Mouse (Mus musculus) midbrain, postnatal 0 days (tissue): ENCODE data around the gene Ispd. TPM values are rescaled to one million over a fixed set of nuclear protein-coding genes. Genes with fewer than 3 reads are reported as not detected.

Experiments used
- ATAC-seq: fragments of 200-750 bp; cut with Nextera tagmentation; 2 replicates; pipeline ENCODE4 v1.8.0; 2017; ENCODE audit warnings: moderate number of reproducible peaks, mild to moderate bottlenecking, moderate TSS enrichment, moderate library complexity; ENCODE audit not compliant: low FRiP score
- DNase-seq: peaks from one replicate; pipeline ENCODE4 v3.0.0-alpha.2; 2015; ENCODE audit warnings: low spot score
- H3K27ac ChIP-seq: fragments of 300-500 bp; sonication (generic); 2 replicates; pipeline ENCODE4 v1.5.1; 2014; ENCODE audit warnings: low read depth, mild to moderate bottlenecking, low read length, mixed read lengths
- H3K27me3 ChIP-seq: fragments of 300-500 bp; sonication (generic); 2 replicates; pipeline ENCODE4 v1.6.1; 2014; ENCODE audit warnings: low read length, control low read depth, mixed read lengths; ENCODE audit not compliant: insufficient read depth
- H3K36me3 ChIP-seq: fragments of 300-500 bp; sonication (generic); 2 replicates; pipeline ENCODE4 v1.6.1; 2014; ENCODE audit warnings: low read length, control low read depth, mixed read lengths; ENCODE audit not compliant: insufficient read depth
- H3K4me1 ChIP-seq: fragments of 300-500 bp; sonication (generic); 2 replicates; pipeline ENCODE4 v1.6.1; 2014; ENCODE audit warnings: mild to moderate bottlenecking, control low read depth, antibody characterized with exemption, low read length, mixed read lengths; ENCODE audit not compliant: insufficient read depth
- H3K4me2 ChIP-seq: fragments of 300-500 bp; sonication (generic); 2 replicates; pipeline ENCODE4 v1.6.1; 2014; ENCODE audit warnings: low read depth, mild to moderate bottlenecking, low read length, mixed read lengths; ENCODE audit not compliant: poor library complexity, severe bottlenecking
- H3K4me3 ChIP-seq: fragments of 300-500 bp; sonication (generic); 2 replicates; pipeline ENCODE4 v1.5.1; 2014; ENCODE audit warnings: low read depth, mild to moderate bottlenecking, low read length, moderate library complexity
- H3K9ac ChIP-seq: fragments of 300-500 bp; sonication (generic); replicated peaks from 2 replicates; pipeline ENCODE4 v1.6.1; 2014; ENCODE audit warnings: mild to moderate bottlenecking, low read length, moderate library complexity, mixed read lengths; ENCODE audit not compliant: poor library complexity, severe bottlenecking
- H3K9me3 ChIP-seq: fragments of 300-500 bp; sonication (generic); 2 replicates; pipeline ENCODE4 v1.6.1; 2016; ENCODE audit warnings: low read length, control low read depth
- CTCF ChIP-seq: IDR thresholded peaks from 2 replicates; pipeline ENCODE4 v1.5.1; 2016; ENCODE audit warnings: antibody characterized with exemption, mild to moderate bottlenecking
- WGBS: fragments of 180-500 bp; shearing (Covaris S2); extraction: QIAGEN DNeasy Blood & Tissue Kit; methylation state at CpG from one replicate; pipeline ENCODE4 v1.1.7; 2014; 5-methylcytosine and 5-hydroxymethylcytosine counted together
- polyA plus RNA-seq: library from polyadenylated mRNA; unstranded; fragments of >200 nt; fragmentation: Nextera tagmentation; extraction: Ambion mirVana; gene quantifications from 2 replicates; pipeline ENCODE4 v1.2.1, GENCODE M21; 2015
- total RNA-seq: library from RNA; depleted of rRNA; stranded (reverse); fragments of >200 nt; gene quantifications from 2 replicates; pipeline ENCODE4 v1.2.3, GENCODE M21; 2014

The Ispd gene
- total and polyA plus RNA-seq, 2 experiments from 2014 or later, result 9.3 to 11.9 TPM

DNA sequence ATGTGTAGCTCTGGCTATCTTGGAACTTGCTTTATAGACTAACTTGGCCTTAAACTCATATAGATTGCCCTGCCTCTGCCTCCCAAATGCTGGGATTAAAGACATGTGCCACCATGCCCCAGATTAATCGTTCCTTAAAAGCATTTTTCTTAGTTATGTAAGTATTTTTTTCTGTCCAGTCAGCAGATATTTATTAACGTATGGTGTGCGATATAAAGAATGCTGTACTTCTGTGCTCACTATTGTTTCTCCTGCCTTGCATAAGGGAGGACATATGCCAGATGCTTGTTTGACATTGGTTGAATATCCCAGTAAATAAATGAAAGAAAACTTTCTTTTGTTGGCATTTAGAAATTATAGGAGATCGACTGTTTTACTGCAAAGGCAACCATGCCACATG lies 5.7 kb downstream of the Ispd start:
- Histone ChIP-seq H3K36me3 (no peaks in the 10 kb centered on the region), H3K27me3 (no peaks in the 10 kb centered on the region), H3K27ac (no peak overlapping the region), H3K9me3 (no peaks in the 10 kb centered on the region), H3K4me1 (0 out of 2 replicates have a peak, but pooled peaks cover 4% of the 10 kb centered on the region), H3K9ac (no peak overlapping the region), H3K4me3 (no peak overlapping the region), H3K4me2 (no peak overlapping the region)
- ATAC-seq (no peak), DNase-seq (no peak)
- no peak for TF ChIP-seq CTCF
- 92% methylated on average over 4 of the region's 4 CpGs for WGBS

DNA sequence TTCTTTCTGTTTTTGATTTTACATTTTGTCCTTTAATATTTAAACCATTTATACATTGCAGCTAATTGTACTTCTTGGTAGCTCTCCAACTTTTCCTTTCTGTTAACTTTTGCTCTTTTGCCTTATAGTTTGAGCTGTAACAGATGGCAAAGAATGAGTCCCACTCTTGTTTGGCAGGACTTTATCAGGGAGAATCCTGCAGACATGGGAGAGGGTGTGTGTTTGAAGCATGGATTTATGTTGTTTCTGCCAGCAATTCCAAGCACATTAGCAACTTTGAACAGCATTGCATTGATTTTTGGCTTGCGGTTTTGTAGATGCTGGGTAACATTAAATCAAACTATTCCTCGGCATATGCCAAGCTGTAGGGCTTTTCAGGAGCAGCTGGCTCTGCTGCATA lies 13.9 kb downstream of the Ispd start:
- DNase-seq, result peak; percentile 16
- 90% methylated on average over 2 of the region's 2 CpGs for WGBS
- no peak overlapping the region for H3K27ac ChIP-seq
- ATAC-seq, result no peak
- no peaks in the 10 kb centered on the region for H3K4me1 ChIP-seq
- peaks cover 7% of the 10 kb centered on the region; the same call in 1 of the 2 replicates for H3K9me3 ChIP-seq
- H3K36me3 ChIP-seq, result no peaks in the 10 kb centered on the region
- H3K27me3 ChIP-seq, result no peaks in the 10 kb centered on the region
- TF ChIP-seq CTCF, result no peak
- no peak overlapping the region for H3K4me2 ChIP-seq
- no peak overlapping the region for H3K9ac ChIP-seq
- H3K4me3 ChIP-seq, result no peak overlapping the region

DNA sequence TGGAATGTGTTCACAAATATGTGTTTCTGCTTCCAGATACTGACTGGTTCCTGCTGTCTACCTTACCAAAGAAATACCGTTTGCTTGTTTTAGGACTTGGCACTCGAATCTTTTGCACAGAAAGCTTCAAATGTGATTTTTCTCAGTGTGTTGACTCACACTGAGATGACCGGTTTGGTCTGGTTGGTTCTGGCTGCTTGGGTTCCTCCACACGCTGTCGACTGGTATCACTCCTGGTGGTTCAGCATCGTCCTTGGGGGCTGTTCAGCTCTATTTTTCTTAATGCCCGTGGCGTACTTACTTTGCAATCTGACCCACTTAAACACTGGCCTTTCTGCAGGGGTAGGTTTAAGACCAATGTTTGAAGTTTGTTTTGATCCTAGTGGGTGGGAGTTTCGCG lies 42.4 kb downstream of the Ispd start:
- no peaks in the 10 kb centered on the region for H3K4me1 ChIP-seq
- no peak for TF ChIP-seq CTCF
- DNase-seq, result no peak
- WGBS, result 70% methylated on average over 10 of the region's 10 CpGs
- no peak overlapping the region for H3K27ac ChIP-seq
- no peaks in the 10 kb centered on the region for H3K36me3 ChIP-seq
- no peak overlapping the region for H3K4me3 ChIP-seq
- no peaks in the 10 kb centered on the region for H3K27me3 ChIP-seq
- ATAC-seq, result no peak
- H3K4me2 ChIP-seq, result no peak overlapping the region
- no peak overlapping the region for H3K9ac ChIP-seq
- H3K9me3 ChIP-seq, result no peaks in the 10 kb centered on the region

DNA sequence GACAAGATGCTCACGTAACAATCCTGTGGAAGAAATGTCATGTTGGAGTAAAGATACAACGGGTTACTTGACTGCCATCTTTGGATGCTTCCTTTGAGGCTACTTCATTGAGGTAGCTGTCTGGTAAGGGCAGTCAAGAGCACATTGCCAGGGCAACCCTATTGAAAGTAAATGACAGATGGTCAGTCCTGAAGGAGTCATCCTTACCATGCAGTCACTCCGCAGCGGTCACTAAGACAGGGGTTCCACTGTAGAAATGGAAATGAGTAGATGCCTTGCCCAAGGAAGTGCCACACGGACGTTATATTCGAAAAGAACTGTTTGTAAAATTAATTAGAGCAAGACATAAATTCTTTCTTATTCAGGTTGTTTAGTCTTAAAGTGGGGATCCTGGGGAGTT lies 44.0 kb downstream of the Ispd start:
- Histone ChIP-seq H3K4me1 (no peaks in the 10 kb centered on the region), H3K4me3 (no peak overlapping the region), H3K36me3 (no peaks in the 10 kb centered on the region), H3K9ac (no peak overlapping the region), H3K27me3 (no peaks in the 10 kb centered on the region), H3K4me2 (no peak overlapping the region), H3K9me3 (no peaks in the 10 kb centered on the region), H3K27ac (no peak overlapping the region)
- TF ChIP-seq CTCF, result no peak
- ATAC-seq (no peak), DNase-seq (no peak)
- WGBS, result 88% methylated on average over 7 of the region's 7 CpGs

DNA sequence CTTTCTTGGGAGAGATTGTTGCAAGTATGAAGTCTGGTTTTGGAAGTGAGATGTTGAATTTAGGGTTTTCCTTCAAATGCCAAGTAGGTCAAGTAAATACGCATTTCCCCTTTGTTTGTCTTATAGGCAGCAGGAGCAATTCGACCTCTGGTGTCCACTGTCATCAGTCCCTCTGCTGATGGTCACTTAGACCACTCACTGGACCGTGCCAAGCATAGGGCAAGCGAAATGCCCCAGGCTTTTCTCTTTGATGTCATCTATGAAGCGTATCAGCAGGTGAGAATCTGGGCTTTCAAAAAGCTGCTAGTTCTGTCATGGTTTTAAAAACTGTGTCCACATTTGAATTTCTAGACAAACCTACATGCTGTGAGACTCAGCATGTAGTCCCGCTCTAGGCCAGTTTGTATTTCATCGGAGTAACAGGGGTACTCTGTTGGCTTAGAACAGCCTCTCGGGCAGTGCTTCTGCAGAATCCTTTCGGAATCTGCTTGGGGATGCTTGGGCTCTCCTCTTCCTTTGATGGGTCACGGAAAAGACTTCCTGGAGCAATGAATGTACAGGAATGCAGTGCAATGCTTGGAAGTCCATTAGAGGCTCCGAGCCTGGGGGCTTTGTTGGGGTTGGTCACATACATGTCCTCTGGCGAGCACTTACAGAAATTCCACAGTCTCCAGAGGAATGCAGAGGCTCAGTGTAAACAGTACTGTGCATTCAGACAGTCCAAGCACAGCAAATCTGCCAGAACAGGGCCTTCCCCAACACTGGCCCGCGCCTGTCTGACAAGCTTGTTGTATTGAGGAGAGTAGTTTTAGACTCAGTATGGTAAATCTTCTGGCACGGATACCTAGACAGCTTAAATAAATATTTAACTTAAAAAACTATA lies 45.2 kb downstream of the Ispd start:
- no peaks in the 10 kb centered on the region for H3K4me1 ChIP-seq
- H3K4me3 ChIP-seq, result no peak overlapping the region
- no peak for DNase-seq
- TF ChIP-seq CTCF, result no peak
- no peak; the same call in 1 of the 2 replicates for ATAC-seq
- H3K27me3 ChIP-seq, result no peaks in the 10 kb centered on the region
- H3K4me2 ChIP-seq, result no peak overlapping the region
- no peak overlapping the region for H3K27ac ChIP-seq
- H3K9me3 ChIP-seq, result no peaks in the 10 kb centered on the region
- WGBS, result 60% methylated on average over 15 of the region's 15 CpGs
- no peak overlapping the region for H3K9ac ChIP-seq
- H3K36me3 ChIP-seq, result no peaks in the 10 kb centered on the region

DNA sequence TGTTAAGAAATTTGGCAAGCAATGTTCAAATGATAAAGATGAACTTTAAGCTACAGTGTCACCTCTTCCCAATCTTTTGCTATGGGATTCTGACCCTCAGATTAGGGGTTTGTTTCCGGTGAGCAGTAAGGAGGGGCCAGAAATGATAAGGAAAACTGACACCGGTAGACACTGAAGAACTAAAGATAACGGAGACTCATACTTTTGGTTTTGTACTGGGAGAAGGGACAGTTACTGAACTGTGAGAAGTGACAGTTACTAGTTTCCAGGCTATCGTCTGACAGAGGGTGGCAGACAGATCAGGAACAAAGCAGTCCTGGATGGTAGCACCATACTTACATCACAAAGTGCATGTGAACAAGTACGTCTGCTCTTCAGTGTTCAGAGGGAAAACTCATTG lies 55.7 kb downstream of the Ispd start:
- ATAC-seq, result no peak
- H3K4me3 ChIP-seq, result no peak overlapping the region
- no peak overlapping the region for H3K27ac ChIP-seq
- TF ChIP-seq CTCF, result no peak
- no peaks in the 10 kb centered on the region for H3K36me3 ChIP-seq
- no peaks in the 10 kb centered on the region for H3K9me3 ChIP-seq
- no peak overlapping the region for H3K9ac ChIP-seq
- H3K4me1 ChIP-seq, result no peaks in the 10 kb centered on the region
- WGBS, result 85% methylated on average over 5 of the region's 5 CpGs
- no peak for DNase-seq
- no peaks in the 10 kb centered on the region for H3K27me3 ChIP-seq
- no peak overlapping the region for H3K4me2 ChIP-seq
